Mouse (Mus musculus) midbrain, postnatal 0 days (tissue): ENCODE data around the gene Olfr1185-ps1. TPM values are rescaled to one million over a fixed set of nuclear protein-coding genes. Genes with fewer than 3 reads are reported as not detected.
"Not testable (repeated sequence)": the region's sequence is repeated elsewhere in the genome, so short reads cannot be mapped to it uniquely, and the experiment has no call there.

Experiments
- ATAC-seq: fragments of 200-750 bp; cut with Nextera tagmentation; 2 replicates; pipeline ENCODE4 v1.8.0; 2017; ENCODE audit warnings: moderate number of reproducible peaks, mild to moderate bottlenecking, moderate TSS enrichment, moderate library complexity; ENCODE audit not compliant: low FRiP score
- DNase-seq: peaks from one replicate; pipeline ENCODE4 v3.0.0-alpha.2; 2015; ENCODE audit warnings: low spot score
- H3K27ac ChIP-seq: fragments of 300-500 bp; sonication (generic); 2 replicates; pipeline ENCODE4 v1.5.1; 2014; ENCODE audit warnings: low read depth, mild to moderate bottlenecking, low read length, mixed read lengths
- H3K27me3 ChIP-seq: fragments of 300-500 bp; sonication (generic); 2 replicates; pipeline ENCODE4 v1.6.1; 2014; ENCODE audit warnings: low read length, control low read depth, mixed read lengths; ENCODE audit not compliant: insufficient read depth
- H3K36me3 ChIP-seq: fragments of 300-500 bp; sonication (generic); 2 replicates; pipeline ENCODE4 v1.6.1; 2014; ENCODE audit warnings: low read length, control low read depth, mixed read lengths; ENCODE audit not compliant: insufficient read depth
- H3K4me1 ChIP-seq: fragments of 300-500 bp; sonication (generic); 2 replicates; pipeline ENCODE4 v1.6.1; 2014; ENCODE audit warnings: mild to moderate bottlenecking, control low read depth, antibody characterized with exemption, low read length, mixed read lengths; ENCODE audit not compliant: insufficient read depth
- H3K4me2 ChIP-seq: fragments of 300-500 bp; sonication (generic); 2 replicates; pipeline ENCODE4 v1.6.1; 2014; ENCODE audit warnings: low read depth, mild to moderate bottlenecking, low read length, mixed read lengths; ENCODE audit not compliant: poor library complexity, severe bottlenecking
- H3K4me3 ChIP-seq: fragments of 300-500 bp; sonication (generic); 2 replicates; pipeline ENCODE4 v1.5.1; 2014; ENCODE audit warnings: low read depth, mild to moderate bottlenecking, low read length, moderate library complexity
- H3K9ac ChIP-seq: fragments of 300-500 bp; sonication (generic); replicated peaks from 2 replicates; pipeline ENCODE4 v1.6.1; 2014; ENCODE audit warnings: mild to moderate bottlenecking, low read length, moderate library complexity, mixed read lengths; ENCODE audit not compliant: poor library complexity, severe bottlenecking
- H3K9me3 ChIP-seq: fragments of 300-500 bp; sonication (generic); 2 replicates; pipeline ENCODE4 v1.6.1; 2016; ENCODE audit warnings: low read length, control low read depth
- CTCF ChIP-seq: IDR thresholded peaks from 2 replicates; pipeline ENCODE4 v1.5.1; 2016; ENCODE audit warnings: antibody characterized with exemption, mild to moderate bottlenecking
- WGBS: fragments of 180-500 bp; shearing (Covaris S2); extraction: QIAGEN DNeasy Blood & Tissue Kit; methylation state at CpG from one replicate; pipeline ENCODE4 v1.1.7; 2014; 5-methylcytosine and 5-hydroxymethylcytosine counted together
- polyA plus RNA-seq: library from polyadenylated mRNA; unstranded; fragments of >200 nt; fragmentation: Nextera tagmentation; extraction: Ambion mirVana; gene quantifications from 2 replicates; pipeline ENCODE4 v1.2.1, GENCODE M21; 2015
- total RNA-seq: library from RNA; depleted of rRNA; stranded (reverse); fragments of >200 nt; gene quantifications from 2 replicates; pipeline ENCODE4 v1.2.3, GENCODE M21; 2014; rRNA removed

Olfr1185-ps1 gene
- not detected in 2 replicates for total RNA-seq
- polyA plus RNA-seq: not detected in 2 replicates

DNA sequence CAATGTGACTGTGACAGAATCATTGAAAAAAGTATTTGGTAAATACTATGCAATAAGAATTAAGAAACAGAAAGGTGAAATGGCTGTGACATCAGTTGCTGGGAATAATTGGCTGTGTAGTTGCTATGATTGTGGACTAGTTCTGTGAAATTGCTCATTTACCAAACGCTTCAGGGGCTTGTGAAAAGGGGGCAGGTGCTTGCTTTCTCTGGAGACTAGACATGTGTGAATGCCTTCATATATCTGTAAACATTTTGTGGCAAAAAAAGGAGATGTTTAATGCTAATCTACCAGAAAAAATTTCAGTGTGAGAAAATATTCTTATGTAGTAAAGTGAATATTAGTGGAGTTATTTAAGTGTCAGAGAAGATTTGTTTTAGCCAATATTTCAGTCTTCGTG lies at the start of gene Olfr1185-ps1:
Gene Olfr1185-ps1 (plus strand): TSS at position 301 of the 400 bp plus-strand sequence.
- Histone ChIP-seq H3K4me2 (no peak within 1 kb of the TSS), H3K36me3 (no peaks in the 10 kb centered on the region), H3K9ac (no peak within 1 kb of the TSS), H3K27me3 (no peaks in the 10 kb centered on the region), H3K27ac (no peak within 1 kb of the TSS), H3K4me1 (no peaks in the 10 kb centered on the region), H3K9me3 (no peaks in the 10 kb centered on the region), H3K4me3 (no peak within 1 kb of the TSS)
- no peak for ATAC-seq
- 66% methylated on average over 2 of the region's 2 CpGs for WGBS
- no peak for TF ChIP-seq CTCF
- no peak for DNase-seq

DNA sequence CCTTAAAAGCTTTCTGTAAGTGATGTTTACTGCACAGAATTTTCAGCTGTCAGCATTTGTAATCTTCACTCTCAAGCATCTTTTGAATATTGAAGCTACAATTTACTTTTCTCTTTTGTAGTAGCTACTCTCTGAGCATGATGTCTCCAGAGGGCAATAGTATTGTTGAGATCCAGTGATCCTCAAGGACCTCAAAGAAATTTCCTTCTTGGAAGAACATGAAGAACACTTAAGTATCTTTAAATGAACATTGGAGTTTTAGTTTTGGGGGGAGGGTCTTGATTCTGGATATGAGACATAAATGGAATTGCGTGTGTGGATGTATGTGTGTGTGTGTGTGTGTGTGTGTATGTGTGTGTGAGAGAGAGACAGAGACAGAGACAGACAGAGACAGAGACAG lies 44.1 kb upstream of the Olfr1185-ps1 start, which contains the start of gene Gm13757:
Gene Gm13757 (minus strand): TSS at position 101 of the 400 bp plus-strand sequence.
- TF ChIP-seq CTCF: no peak
- H3K9ac ChIP-seq: no peak within 1 kb of the TSS
- 100% methylated on average over 1 of the region's 1 CpGs for WGBS
- no peak for DNase-seq
- no peaks in the 10 kb centered on the region for H3K9me3 ChIP-seq
- H3K27me3 ChIP-seq: no peaks in the 10 kb centered on the region
- no peak within 1 kb of the TSS for H3K4me2 ChIP-seq
- H3K4me1 ChIP-seq: no peaks in the 10 kb centered on the region
- no peak within 1 kb of the TSS for H3K4me3 ChIP-seq
- no peak within 1 kb of the TSS for H3K27ac ChIP-seq
- no peaks in the 10 kb centered on the region for H3K36me3 ChIP-seq
- ATAC-seq: no peak

DNA sequence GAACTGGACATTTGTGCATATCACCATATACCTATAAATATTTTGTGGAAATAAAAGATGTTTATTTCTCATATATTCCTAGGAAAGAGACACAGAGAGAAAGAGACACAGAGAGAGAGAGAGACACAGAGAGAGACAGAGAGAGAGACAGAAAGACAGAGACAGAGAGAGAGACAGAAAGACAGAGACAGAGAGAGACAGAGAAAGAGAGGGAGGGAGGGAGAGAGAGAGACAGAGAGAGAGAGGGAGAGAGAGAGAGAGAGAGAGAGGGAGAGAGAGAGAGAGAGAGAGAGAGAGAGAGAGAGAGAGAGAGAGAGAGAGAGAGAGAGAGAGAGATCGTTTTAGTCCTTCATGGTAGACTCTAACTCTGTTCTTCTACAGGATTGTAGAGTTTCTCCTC lies 38.6 kb upstream of the Olfr1185-ps1 start, which contains the start of gene Olfr1183:
Gene Olfr1183 (plus strand): TSS at position 301 of the 400 bp plus-strand sequence.
- ATAC-seq, H3K4me1 ChIP-seq, H3K4me3 ChIP-seq, DNase-seq, H3K27ac ChIP-seq, H3K9me3 ChIP-seq, H3K4me2 ChIP-seq, H3K36me3 ChIP-seq, H3K9ac ChIP-seq, H3K27me3 ChIP-seq: not testable (repeated sequence)
- 87% methylated on average over 1 of the region's 1 CpGs for WGBS

DNA sequence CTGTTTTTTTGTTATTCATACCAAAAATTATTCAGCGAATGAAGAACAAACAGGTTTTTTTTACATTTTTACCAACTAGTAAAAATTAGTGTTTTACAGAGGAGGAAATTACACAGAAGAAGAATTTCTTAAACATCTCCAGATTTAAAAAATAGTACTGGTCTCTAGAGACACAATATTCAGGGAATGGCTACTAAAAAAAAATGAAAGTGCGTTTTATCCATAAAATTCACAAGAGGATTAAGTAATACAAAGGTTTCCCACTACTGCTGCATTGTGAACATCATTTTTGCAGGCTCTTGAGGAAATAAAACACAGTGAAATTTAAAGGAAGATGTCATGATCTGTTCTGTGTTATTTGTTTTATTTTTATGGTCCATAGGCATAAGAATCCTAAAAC lies 9.8 kb upstream of the Olfr1185-ps1 start, which contains the start of gene Olfr1184:
Gene Olfr1184 (plus strand): TSS at position 301 of the 400 bp plus-strand sequence.
- H3K27ac ChIP-seq: no peak within 1 kb of the TSS
- DNase-seq: no peak
- WGBS: 85% methylated on average over 2 of the region's 2 CpGs

DNA sequence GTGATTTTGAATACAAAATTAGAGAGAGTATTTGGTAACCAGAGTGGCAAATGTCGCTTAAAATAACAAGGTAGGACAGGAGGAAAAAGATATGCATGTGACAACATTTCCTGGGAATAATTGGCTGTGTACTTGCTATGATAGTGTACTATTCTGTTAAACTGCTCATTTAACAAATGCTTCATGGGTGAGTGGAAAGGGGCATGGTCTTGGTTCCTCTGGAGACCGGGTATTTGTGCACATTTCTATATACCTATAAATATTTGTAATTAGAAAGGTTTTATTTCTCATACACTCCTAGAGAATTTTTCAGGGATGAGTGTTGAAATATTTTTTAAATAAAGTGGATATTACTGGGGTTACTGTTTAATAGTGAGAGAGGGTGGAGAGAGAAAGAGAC lies 25.1 kb downstream of the Olfr1185-ps1 start, which contains the start of gene Olfr1186:
Gene Olfr1186 (plus strand): TSS at position 301 of the 400 bp plus-strand sequence.
- Histone ChIP-seq H3K4me2 (no peak within 1 kb of the TSS), H3K36me3 (no peaks in the 10 kb centered on the region), H3K27ac (no peak within 1 kb of the TSS), H3K9me3 (no peaks in the 10 kb centered on the region), H3K4me3 (no peak within 1 kb of the TSS), H3K27me3 (no peaks in the 10 kb centered on the region), H3K4me1 (no peaks in the 10 kb centered on the region), H3K9ac (no peak within 1 kb of the TSS)
- ATAC-seq (no peak), DNase-seq (no peak)
- 84% methylated on average over 2 of the region's 2 CpGs for WGBS
- no peak for TF ChIP-seq CTCF

More for the DNA sequence above, 9.8 kb upstream of the Olfr1185-ps1 start, which contains the start of gene Olfr1184:
- no peak within 1 kb of the TSS for H3K9ac ChIP-seq
- no peak for TF ChIP-seq CTCF
- ATAC-seq: no peak
- no peaks in the 10 kb centered on the region for H3K27me3 ChIP-seq
- no peaks in the 10 kb centered on the region for H3K4me1 ChIP-seq
- H3K4me3 ChIP-seq: no peak within 1 kb of the TSS
- no peaks in the 10 kb centered on the region for H3K9me3 ChIP-seq
- no peaks in the 10 kb centered on the region for H3K36me3 ChIP-seq
- H3K4me2 ChIP-seq: no peak within 1 kb of the TSS

DNA sequence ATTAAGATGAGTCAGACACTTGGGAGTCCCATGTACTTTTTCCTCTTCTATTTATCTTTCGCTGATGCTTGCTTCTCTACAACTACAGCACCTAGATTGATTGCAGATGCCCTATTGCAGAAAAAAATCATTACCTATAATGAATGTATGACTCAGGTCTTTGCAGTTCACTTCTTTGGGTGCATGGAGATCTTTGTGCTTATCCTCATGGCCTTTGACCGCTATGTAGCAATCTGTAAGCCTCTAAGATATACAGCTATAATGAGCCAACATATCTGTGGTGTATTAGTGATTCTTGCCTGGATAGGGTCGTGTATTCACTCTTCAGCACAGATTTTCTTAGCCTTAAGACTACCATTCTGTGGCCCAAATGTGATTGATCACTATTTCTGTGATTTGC lies 32.6 kb downstream of the Olfr1185-ps1 start:
- H3K4me2 ChIP-seq: no peak overlapping the region
- WGBS: 77% methylated on average over 3 of the region's 3 CpGs
- TF ChIP-seq CTCF: no peak
- DNase-seq: no peak
- no peaks in the 10 kb centered on the region for H3K9me3 ChIP-seq
- H3K4me1 ChIP-seq: no peaks in the 10 kb centered on the region
- no peaks in the 10 kb centered on the region for H3K36me3 ChIP-seq
- H3K27me3 ChIP-seq: no peaks in the 10 kb centered on the region
- no peak for ATAC-seq
- no peak overlapping the region for H3K4me3 ChIP-seq
- H3K27ac ChIP-seq: no peak overlapping the region
- no peak overlapping the region for H3K9ac ChIP-seq

Other genes starting within 250 kb of the Olfr1185-ps1 start
- not detected in 2 replicates for gene Olfr1173, start 213.4 kb upstream of the Olfr1185-ps1 start, total RNA-seq
- not detected in 2 replicates for gene Olfr1173, start 213.4 kb upstream of the Olfr1185-ps1 start, polyA plus RNA-seq
- not detected in 2 replicates for gene Olfr1174-ps, start 178.2 kb upstream of the Olfr1185-ps1 start, total RNA-seq
- not detected in 2 replicates for gene Olfr1174-ps, start 178.2 kb upstream of the Olfr1185-ps1 start, polyA plus RNA-seq
- not detected in 2 replicates for gene Olfr1175-ps, start 166.1 kb upstream of the Olfr1185-ps1 start, total RNA-seq
- not detected in 2 replicates for gene Olfr1175-ps, start 166.1 kb upstream of the Olfr1185-ps1 start, polyA plus RNA-seq
- not detected in 2 replicates for gene Olfr1176, start 156.6 kb upstream of the Olfr1185-ps1 start, total RNA-seq
- not detected in 2 replicates for gene Olfr1176, start 156.6 kb upstream of the Olfr1185-ps1 start, polyA plus RNA-seq
- not detected in 2 replicates for gene Olfr1177-ps, start 146.8 kb upstream of the Olfr1185-ps1 start, total RNA-seq
- gene Olfr1177-ps, start 146.8 kb upstream of the Olfr1185-ps1 start, polyA plus RNA-seq: not detected in 2 replicates
- not detected in 2 replicates for gene Olfr1178, start 106.3 kb upstream of the Olfr1185-ps1 start, total RNA-seq
- gene Olfr1178, start 106.3 kb upstream of the Olfr1185-ps1 start, polyA plus RNA-seq: not detected in 2 replicates
- gene Olfr1179, start 86.9 kb upstream of the Olfr1185-ps1 start, total RNA-seq: not detected in 2 replicates
- gene Olfr1179, start 86.9 kb upstream of the Olfr1185-ps1 start, polyA plus RNA-seq: not detected in 2 replicates
- not detected in 2 replicates for gene Olfr1180, start 74.2 kb upstream of the Olfr1185-ps1 start, total RNA-seq
- gene Olfr1180, start 74.2 kb upstream of the Olfr1185-ps1 start, polyA plus RNA-seq: not detected in 2 replicates
- gene Olfr1181, start 67.1 kb upstream of the Olfr1185-ps1 start, total RNA-seq: not detected in 2 replicates
- gene Olfr1181, start 67.1 kb upstream of the Olfr1185-ps1 start, polyA plus RNA-seq: not detected in 2 replicates
- not detected in 2 replicates for gene Gm13757, start 44.2 kb upstream of the Olfr1185-ps1 start, total RNA-seq
- not detected in 2 replicates for gene Gm13757, start 44.2 kb upstream of the Olfr1185-ps1 start, polyA plus RNA-seq
- not detected in 2 replicates for gene Olfr1183, start 38.5 kb upstream of the Olfr1185-ps1 start, total RNA-seq
- not detected in 2 replicates for gene Olfr1183, start 38.5 kb upstream of the Olfr1185-ps1 start, polyA plus RNA-seq
- gene Olfr1184, start 9.7 kb upstream of the Olfr1185-ps1 start, total RNA-seq: not detected in 2 replicates
- not detected in 2 replicates for gene Olfr1184, start 9.7 kb upstream of the Olfr1185-ps1 start, polyA plus RNA-seq
- gene Olfr1186, start 25.2 kb downstream of the Olfr1185-ps1 start, total RNA-seq: not detected in 2 replicates
- not detected in 2 replicates for gene Olfr1186, start 25.2 kb downstream of the Olfr1185-ps1 start, polyA plus RNA-seq
- gene Olfr1188, start 63.6 kb downstream of the Olfr1185-ps1 start, total RNA-seq: not detected in 2 replicates
- gene Olfr1188, start 63.6 kb downstream of the Olfr1185-ps1 start, polyA plus RNA-seq: not detected in 2 replicates
- not detected in 2 replicates for gene Olfr1189, start 93.1 kb downstream of the Olfr1185-ps1 start, total RNA-seq
- not detected in 2 replicates for gene Olfr1189, start 93.1 kb downstream of the Olfr1185-ps1 start, polyA plus RNA-seq
- 0.28 TPM in 1 of 2 replicates, not detected in the other for gene Olfr1191-ps1, start 147.2 kb downstream of the Olfr1185-ps1 start, total RNA-seq
- gene Olfr1191-ps1, start 147.2 kb downstream of the Olfr1185-ps1 start, polyA plus RNA-seq: not detected in 2 replicates
- gene Olfr1192-ps1, start 155.2 kb downstream of the Olfr1185-ps1 start, total RNA-seq: not detected in 2 replicates
- not detected in 2 replicates for gene Olfr1192-ps1, start 155.2 kb downstream of the Olfr1185-ps1 start, polyA plus RNA-seq
- gene Olfr1193, start 182.3 kb downstream of the Olfr1185-ps1 start, total RNA-seq: not detected in 2 replicates
- not detected in 2 replicates for gene Olfr1193, start 182.3 kb downstream of the Olfr1185-ps1 start, polyA plus RNA-seq
- gene Olfr1195, start 195.9 kb downstream of the Olfr1185-ps1 start, total RNA-seq: not detected in 2 replicates
- not detected in 2 replicates for gene Olfr1195, start 195.9 kb downstream of the Olfr1185-ps1 start, polyA plus RNA-seq
- gene Olfr1196, start 211.3 kb downstream of the Olfr1185-ps1 start, total RNA-seq: not detected in 2 replicates
- not detected in 2 replicates for gene Olfr1196, start 211.3 kb downstream of the Olfr1185-ps1 start, polyA plus RNA-seq
- not detected in 2 replicates for gene Olfr1197, start 239.0 kb downstream of the Olfr1185-ps1 start, total RNA-seq
- gene Olfr1197, start 239.0 kb downstream of the Olfr1185-ps1 start, polyA plus RNA-seq: not detected in 2 replicates